Mouse (Mus musculus) midbrain, postnatal 0 days (tissue): ENCODE data around the gene Kcnh7. TPM values are rescaled to one million over a fixed set of nuclear protein-coding genes. Genes with fewer than 3 reads are reported as not detected.

ENCODE experiments used
- ATAC-seq: fragments of 200-750 bp; cut with Nextera tagmentation; 2 replicates; pipeline ENCODE4 v1.8.0; 2017; ENCODE audit warnings: moderate number of reproducible peaks, mild to moderate bottlenecking, moderate TSS enrichment, moderate library complexity; ENCODE audit not compliant: low FRiP score
- DNase-seq: peaks from one replicate; pipeline ENCODE4 v3.0.0-alpha.2; 2015; ENCODE audit warnings: low spot score
- H3K27ac ChIP-seq: fragments of 300-500 bp; sonication (generic); 2 replicates; pipeline ENCODE4 v1.5.1; 2014; ENCODE audit warnings: low read depth, mild to moderate bottlenecking, low read length, mixed read lengths
- H3K27me3 ChIP-seq: fragments of 300-500 bp; sonication (generic); 2 replicates; pipeline ENCODE4 v1.6.1; 2014; ENCODE audit warnings: low read length, control low read depth, mixed read lengths; ENCODE audit not compliant: insufficient read depth
- H3K36me3 ChIP-seq: fragments of 300-500 bp; sonication (generic); 2 replicates; pipeline ENCODE4 v1.6.1; 2014; ENCODE audit warnings: low read length, control low read depth, mixed read lengths; ENCODE audit not compliant: insufficient read depth
- H3K4me1 ChIP-seq: fragments of 300-500 bp; sonication (generic); 2 replicates; pipeline ENCODE4 v1.6.1; 2014; ENCODE audit warnings: mild to moderate bottlenecking, control low read depth, antibody characterized with exemption, low read length, mixed read lengths; ENCODE audit not compliant: insufficient read depth
- H3K4me2 ChIP-seq: fragments of 300-500 bp; sonication (generic); 2 replicates; pipeline ENCODE4 v1.6.1; 2014; ENCODE audit warnings: low read depth, mild to moderate bottlenecking, low read length, mixed read lengths; ENCODE audit not compliant: poor library complexity, severe bottlenecking
- H3K4me3 ChIP-seq: fragments of 300-500 bp; sonication (generic); 2 replicates; pipeline ENCODE4 v1.5.1; 2014; ENCODE audit warnings: low read depth, mild to moderate bottlenecking, low read length, moderate library complexity
- H3K9ac ChIP-seq: fragments of 300-500 bp; sonication (generic); replicated peaks from 2 replicates; pipeline ENCODE4 v1.6.1; 2014; ENCODE audit warnings: mild to moderate bottlenecking, low read length, moderate library complexity, mixed read lengths; ENCODE audit not compliant: poor library complexity, severe bottlenecking
- H3K9me3 ChIP-seq: fragments of 300-500 bp; sonication (generic); 2 replicates; pipeline ENCODE4 v1.6.1; 2016; ENCODE audit warnings: low read length, control low read depth
- CTCF ChIP-seq: IDR thresholded peaks from 2 replicates; pipeline ENCODE4 v1.5.1; 2016; ENCODE audit warnings: antibody characterized with exemption, mild to moderate bottlenecking
- WGBS: fragments of 180-500 bp; shearing (Covaris S2); extraction: QIAGEN DNeasy Blood & Tissue Kit; methylation state at CpG from one replicate; pipeline ENCODE4 v1.1.7; 2014; 5-methylcytosine and 5-hydroxymethylcytosine counted together
- polyA plus RNA-seq: library from polyadenylated mRNA; unstranded; fragments of >200 nt; fragmentation: Nextera tagmentation; extraction: Ambion mirVana; gene quantifications from 2 replicates; pipeline ENCODE4 v1.2.1, GENCODE M21; 2015
- total RNA-seq: library from RNA; depleted of rRNA; stranded (reverse); fragments of >200 nt; gene quantifications from 2 replicates; pipeline ENCODE4 v1.2.3, GENCODE M21; 2014

The Kcnh7 gene
- total and polyA plus RNA-seq, 2 experiments from 2014 or later = 8.6 to 10.5 TPM

DNA sequence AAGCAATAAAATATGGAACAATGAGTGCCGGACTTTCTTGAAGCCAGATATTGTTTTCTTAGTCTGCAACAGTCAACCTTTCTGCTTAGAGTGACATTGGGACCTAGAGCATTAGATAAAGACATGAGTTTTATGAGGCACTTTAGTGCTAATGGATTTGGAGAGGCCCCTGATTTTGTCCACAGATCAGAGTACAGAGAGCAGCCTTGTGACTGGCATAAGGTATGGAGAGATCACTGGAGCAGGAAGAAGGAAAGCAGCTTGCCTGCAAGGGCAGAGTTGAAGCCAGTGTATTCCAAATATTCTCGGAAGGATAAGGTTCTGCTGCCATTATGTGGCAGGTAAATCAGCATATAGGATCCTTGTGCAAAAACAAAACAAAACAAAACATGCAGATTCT lies 93.6 kb downstream of the Kcnh7 start:
- Histone ChIP-seq H3K27ac (no peak overlapping the region), H3K4me3 (no peak overlapping the region), H3K4me1 (no peaks in the 10 kb centered on the region), H3K9ac (no peak overlapping the region), H3K27me3 (no peaks in the 10 kb centered on the region), H3K4me2 (no peak overlapping the region), H3K9me3 (no peaks in the 10 kb centered on the region), H3K36me3 (no peaks in the 10 kb centered on the region)
- DNase-seq = no peak
- WGBS = 93% methylated on average over 2 of the region's 2 CpGs
- ATAC-seq = no peak
- no peak for TF ChIP-seq CTCF

GRCm38 (mm10) chr2:63058386-63058785 lies 125.7 kb downstream of the Kcnh7 start:
- H3K27ac ChIP-seq = no peak overlapping the region
- DNase-seq = no peak
- TF ChIP-seq CTCF = no peak
- no peaks in the 10 kb centered on the region for H3K4me1 ChIP-seq
- H3K4me3 ChIP-seq = no peak overlapping the region
- H3K36me3 ChIP-seq = no peaks in the 10 kb centered on the region
- no peaks in the 10 kb centered on the region for H3K9me3 ChIP-seq
- no peak overlapping the region for H3K9ac ChIP-seq
- no peaks in the 10 kb centered on the region for H3K27me3 ChIP-seq
- H3K4me2 ChIP-seq = no peak overlapping the region
- ATAC-seq = no peak
- WGBS = 81% methylated on average over 2 of the region's 2 CpGs

GRCm38 (mm10) chr2:63049884-63050283 lies 134.2 kb downstream of the Kcnh7 start:
- TF ChIP-seq CTCF = no peak
- Histone ChIP-seq H3K27ac (no peak overlapping the region), H3K36me3 (no peaks in the 10 kb centered on the region), H3K4me2 (no peak overlapping the region), H3K4me3 (no peak overlapping the region), H3K4me1 (no peaks in the 10 kb centered on the region), H3K9me3 (no peaks in the 10 kb centered on the region), H3K27me3 (no peaks in the 10 kb centered on the region), H3K9ac (no peak overlapping the region)
- no peak for DNase-seq
- 84% methylated on average over 3 of the region's 3 CpGs for WGBS
- ATAC-seq = no peak

DNA sequence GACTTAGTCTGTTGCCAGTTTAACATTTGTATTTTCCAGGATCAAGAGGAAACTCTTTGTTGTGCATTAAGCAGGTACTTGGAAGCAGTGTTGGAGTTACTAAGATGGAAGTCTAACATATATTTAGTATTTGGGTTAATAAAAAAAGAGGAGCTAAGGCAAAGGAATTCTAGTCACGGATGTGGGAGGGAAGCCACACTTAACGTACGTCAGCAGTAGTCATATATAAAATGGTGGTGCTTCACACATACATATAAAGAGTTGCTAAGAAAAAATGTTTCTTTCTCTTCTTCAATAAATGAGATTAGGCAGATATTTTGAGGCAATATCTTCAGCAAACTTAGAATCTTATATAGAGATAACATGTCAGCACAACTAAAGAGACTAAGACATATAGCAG lies 144.4 kb downstream of the Kcnh7 start:
- no peak overlapping the region for H3K9ac ChIP-seq
- no peaks in the 10 kb centered on the region for H3K27me3 ChIP-seq
- WGBS = 96% methylated on average over 3 of the region's 3 CpGs
- no peak for TF ChIP-seq CTCF
- H3K4me2 ChIP-seq = no peak overlapping the region
- no peak overlapping the region for H3K4me3 ChIP-seq
- no peaks in the 10 kb centered on the region for H3K4me1 ChIP-seq
- DNase-seq (no peak), ATAC-seq (no peak)
- H3K9me3 ChIP-seq = no peaks in the 10 kb centered on the region
- H3K36me3 ChIP-seq = no peaks in the 10 kb centered on the region
- H3K27ac ChIP-seq = no peak overlapping the region

DNA sequence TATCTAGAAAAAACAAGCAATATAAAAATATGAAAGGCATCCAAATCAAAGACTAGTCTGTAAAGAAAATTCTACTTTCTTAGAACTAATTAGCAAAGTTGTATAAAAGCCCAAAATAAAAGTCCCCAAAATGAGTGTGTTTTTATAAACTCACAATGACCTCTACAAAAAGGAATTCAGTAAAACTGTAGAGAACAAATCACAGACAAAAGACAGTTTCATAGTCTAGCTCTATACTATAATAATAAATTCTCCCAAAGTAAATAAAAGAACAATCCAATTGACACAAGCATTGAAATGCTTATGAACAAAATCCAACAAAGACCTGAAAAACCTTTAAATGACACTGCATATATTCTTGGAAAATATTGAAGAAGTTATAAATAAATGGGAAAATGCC lies 169.2 kb downstream of the Kcnh7 start:
- DNase-seq = no peak
- Histone ChIP-seq H3K4me1 (no peaks in the 10 kb centered on the region), H3K27me3 (no peaks in the 10 kb centered on the region), H3K36me3 (no peaks in the 10 kb centered on the region), H3K9me3 (no peaks in the 10 kb centered on the region), H3K9ac (no peak overlapping the region), H3K4me3 (no peak overlapping the region), H3K27ac (no peak overlapping the region), H3K4me2 (no peak overlapping the region)
- ATAC-seq = no peak
- TF ChIP-seq CTCF = no peak

GRCm38 (mm10) chr2:63009141-63009540 lies 174.9 kb downstream of the Kcnh7 start:
- TF ChIP-seq CTCF = no peak
- Histone ChIP-seq H3K9ac (no peak overlapping the region), H3K27me3 (no peaks in the 10 kb centered on the region), H3K36me3 (no peaks in the 10 kb centered on the region), H3K9me3 (no peaks in the 10 kb centered on the region), H3K4me3 (no peak overlapping the region), H3K4me2 (no peak overlapping the region), H3K4me1 (no peaks in the 10 kb centered on the region), H3K27ac (no peak overlapping the region)
- ATAC-seq (no peak), DNase-seq (no peak)
- WGBS = 91% methylated on average over 4 of the region's 4 CpGs

- TF ChIP-seq CTCF = no peak
- H3K9ac ChIP-seq = no peak overlapping the region
- no peaks in the 10 kb centered on the region for H3K4me1 ChIP-seq
- no peak overlapping the region for H3K4me3 ChIP-seq
- no peak overlapping the region for H3K27ac ChIP-seq
- ATAC-seq = no peak
- no peaks in the 10 kb centered on the region for H3K27me3 ChIP-seq
- no peak for DNase-seq
- WGBS = 89% methylated on average over 1 of the region's 1 CpGs
- no peaks in the 10 kb centered on the region for H3K9me3 ChIP-seq
- H3K4me2 ChIP-seq = no peak overlapping the region
- H3K36me3 ChIP-seq = no peaks in the 10 kb centered on the region
Measured at GRCm38 (mm10) chr2:63002784-63003183, 181.3 kb downstream of the Kcnh7 start.
